In the genomic region with DNA sequence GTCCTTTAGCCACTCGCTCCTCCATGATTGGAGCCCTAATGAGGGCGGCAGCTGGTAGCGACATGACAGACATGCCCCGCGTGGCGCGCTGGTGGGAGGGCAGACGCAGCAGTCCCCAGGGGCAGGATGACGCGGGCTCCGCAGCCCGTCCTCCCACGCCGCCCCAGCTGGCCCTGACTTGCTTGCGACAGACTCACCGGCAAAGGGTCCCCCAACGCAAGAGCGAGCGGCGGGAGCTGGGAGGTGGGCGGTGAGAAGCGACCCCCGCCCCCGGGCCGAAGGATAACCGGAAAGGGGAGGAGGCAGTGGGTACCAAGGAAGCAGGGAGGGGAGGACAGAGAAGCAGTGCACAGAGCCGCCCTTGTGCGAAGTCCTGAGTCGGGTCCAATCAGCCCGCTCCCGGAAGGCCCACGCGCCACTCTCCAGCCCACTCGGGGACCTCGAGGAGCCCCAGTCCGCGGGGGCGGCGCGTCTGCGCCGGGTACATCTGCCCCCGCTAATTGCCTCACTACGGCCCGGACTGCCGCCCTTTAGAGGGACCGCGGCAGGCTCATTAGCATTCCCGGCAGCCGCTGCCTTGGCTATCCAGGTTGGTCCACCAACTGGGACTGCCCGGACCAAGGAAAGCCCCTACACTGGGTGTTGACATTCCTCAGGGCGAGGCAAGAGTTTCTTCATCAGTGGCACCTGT, we compare ENCODE assay signal across 10 mouse cellular contexts. TPM values are rescaled to one million over a fixed set of nuclear protein-coding genes. Genes with fewer than 3 reads are reported as not detected.
DNase-seq lines count a peak whose midpoint lies in the region; ATAC-seq and TF ChIP-seq lines count a peak whose summit lies in the region.
"Had no signal": no experiment of that assay in that cellular context is flagged by ENCODE, and none has a peak within 500 bp of the region (broad histone marks: within the 10 kb centered on the region; RNA-seq: fewer than 3 reads in every experiment).

No protein-coding gene starts in this region.

- peak; percentile 10 to 23 for DNase-seq in spleen, adult 18-20 months
- DNase-seq in spleen, postnatal 4 days (ENCODE audit: low spot score in 2 of 2) = no peak
- DNase-seq in cerebellum, postnatal 14 days = peak; percentile 69 to 70
- DNase-seq in frontal cortex, postnatal 25 days (ENCODE audit: low spot score in 2 of 2) = peak; percentile 44 to 50
- DNase-seq in left cerebral cortex, adult 2 months (ENCODE audit: extremely low spot score in 1 of 2, low spot score in 2 of 2) = peak; percentile 67
- peak; percentile 73 for DNase-seq in midbrain, embryonic 10.5 days (ENCODE audit: low spot score)

- no peaks in the 10 kb centered on the region for H3K36me3 ChIP-seq in hindbrain, embryonic 16.5 days (ENCODE audit: control insufficient read depth, insufficient read depth, low read length)
- H3K36me3 ChIP-seq in midbrain, embryonic 10.5 days = no peaks in the 10 kb centered on the region
- no peaks in the 10 kb centered on the region for H3K36me3 ChIP-seq in small intestine, adult 2 months (ENCODE audit: control insufficient read depth, insufficient read depth, low read length)

- TF ChIP-seq POLR2A in small intestine, adult 2 months (IDR thresholded peaks at IDR 0.05; ENCODE audit: low read depth, low read length) = no peak

- no peak for TF ChIP-seq CTCF in left cerebral cortex, adult 2 months (IDR thresholded peaks at IDR 0.05)
- TF ChIP-seq CTCF in small intestine, adult 2 months (IDR thresholded peaks at IDR 0.05; ENCODE audit: extremely low read depth, insufficient read length, insufficient replicate concordance, low read depth, low read length) = no peak

- peak overlapping the region; percentile 78 for H3K27ac ChIP-seq in hindbrain, embryonic 16.5 days (ENCODE audit: low read depth, low read length)
- H3K27ac ChIP-seq in left cerebral cortex, adult 2 months = peak overlapping the region; percentile 91
- peak overlapping the region; percentile 89 for H3K27ac ChIP-seq in midbrain, embryonic 10.5 days (replicated peaks)
- H3K27ac ChIP-seq in small intestine, adult 2 months (ENCODE audit: insufficient read depth, low read depth, low read length) = no peak overlapping the region

- ATAC-seq in hindbrain, embryonic 16.5 days = peak; percentile 76

- peak overlapping the region; percentile 73 for H3K9ac ChIP-seq in hindbrain, embryonic 16.5 days (ENCODE audit: low read depth, low read length)

- H3K4me1 ChIP-seq in hindbrain, embryonic 16.5 days (ENCODE audit: control insufficient read depth, insufficient read depth, low read depth, low read length) = peaks cover 26% of the 10 kb centered on the region
- H3K4me1 ChIP-seq in midbrain, embryonic 10.5 days = peaks cover 46% of the 10 kb centered on the region
- peaks cover 6% of the 10 kb centered on the region for H3K4me1 ChIP-seq in small intestine, adult 2 months (ENCODE audit: control insufficient read depth, insufficient read depth, insufficient read length, low read length)

- WGBS in hindbrain, embryonic 16.5 days = under 1% methylated on average over 52 of the region's 52 CpGs
- under 1% methylated on average over 52 of the region's 52 CpGs for WGBS in midbrain, embryonic 10.5 days
- WGBS in small intestine, adult 2 months = 1% methylated on average over 52 of the region's 52 CpGs

- no peaks in the 10 kb centered on the region for H3K9me3 ChIP-seq in hindbrain, embryonic 16.5 days (ENCODE audit: control insufficient read depth, low read length)
- H3K9me3 ChIP-seq in midbrain, embryonic 10.5 days (replicated peaks) = no peaks in the 10 kb centered on the region

- H3K27me3 ChIP-seq in hindbrain, embryonic 16.5 days (replicated peaks; ENCODE audit: control insufficient read depth, insufficient read depth, low read length) = no peaks in the 10 kb centered on the region
- H3K27me3 ChIP-seq in midbrain, embryonic 10.5 days (ENCODE audit: low read depth, poor library complexity, severe bottlenecking) = peaks cover 86% of the 10 kb centered on the region
- H3K27me3 ChIP-seq in small intestine, adult 2 months (ENCODE audit: control insufficient read depth, insufficient read depth, low read length) = peaks cover 11% of the 10 kb centered on the region

- peak overlapping the region; percentile 95 for H3K4me2 ChIP-seq in hindbrain, embryonic 16.5 days (ENCODE audit: low read length)

- intact Hi-C loops in left cerebral cortex, adult 2 months (cut with DNase I) = no loop called here

- H3K4me3 ChIP-seq in hindbrain, embryonic 16.5 days (ENCODE audit: low read length) = peak overlapping the region; percentile 55
- peak overlapping the region; percentile 62 for H3K4me3 ChIP-seq in left cerebral cortex, adult 2 months
- H3K4me3 ChIP-seq in midbrain, embryonic 10.5 days = peak overlapping the region; percentile 64
- H3K4me3 ChIP-seq in small intestine, adult 2 months (ENCODE audit: low read depth, low read length) = peak overlapping the region; percentile 58
- H3K4me3 ChIP-seq: myocyte had no signal

RNA-seq across cellular contexts. Expression of gene Grik4, which starts 46.8 kb away (rescaled TPM):
- polyA plus RNA-seq in hindbrain, embryonic 16.5 days (2015; fragmentation: Nextera tagmentation; extraction: Ambion mirVana) = 11.4 and 12.0 TPM in 2 replicates
- 10 to 100 TPM; 17.7 to 18.3 TPM for total RNA-seq in left cerebral cortex, adult 2 months (2021)
- 1.7 and 3.0 TPM in 2 replicates for polyA plus RNA-seq in midbrain, embryonic 10.5 days (2016; fragmentation: Nextera tagmentation; extraction: Ambion mirVana)
- 0.25 and 0.35 TPM in 2 replicates for polyA plus RNA-seq in small intestine, adult 2 months (2012; rRNA removed)
- total RNA-seq: MEL had no signal
- polyA plus RNA-seq: myocyte had no signal

Comparison
In these comparisons a context has a peak if more than half of its experiments do, and no peak if none do; other contexts are left out.
1. DNase-seq: peak in spleen, adult 18-20 months (2 of 2), cerebellum, postnatal 14 days (2 of 2), frontal cortex, postnatal 25 days (2 of 2), left cerebral cortex, adult 2 months (2 of 2) and midbrain, embryonic 10.5 days (single experiment); none in spleen, postnatal 4 days (0 of 2).
2. Peak in every context shown above with its lines, with median percentiles within 50 percentile points of each other: H3K4me3 ChIP-seq.